Mouse (Mus musculus): Measurements from ENCODE around the gene Id3. TPM values are rescaled to one million over a fixed set of nuclear protein-coding genes. Genes with fewer than 3 reads are reported as not detected.

Id3 gene
- polyA plus RNA-seq, 1 experiment from 2014 or later, result 206 TPM

- Histone ChIP-seq H3K4me1 (replicated peaks; ENCODE audit: control insufficient read depth, insufficient read depth, low read length) (peaks cover 19% of the 10 kb centered on the region; the same call in 1 of the 2 replicates), H3K36me3 (replicated peaks; ENCODE audit: control insufficient read depth, insufficient read depth) (no peaks in the 10 kb centered on the region), H3K9ac (no peak overlapping the region), H3K27me3 (ENCODE audit: control insufficient read depth, insufficient read depth, low read length) (no peaks in the 10 kb centered on the region), H3K27ac (no peak overlapping the region), H3K4me2 (replicated peaks) (no peak overlapping the region), H3K4me3 (replicated peaks; ENCODE audit: low read length) (no peak overlapping the region), H3K9me3 (ENCODE audit: control insufficient read depth, low read length) (no peaks in the 10 kb centered on the region)
- DNase-seq (ENCODE audit: low spot score), result no peak
- WGBS, result 95% methylated on average over 7 of the region's 7 CpGs
- no peak for ATAC-seq (ENCODE audit: low FRiP score)
Observed at GRCm38 (mm10) chr4:136179456-136179855, 36.2 kb downstream of the Id3 start.

GRCm38 (mm10) chr4:136179998-136180397, 36.7 kb downstream of the Id3 start:
- DNase-seq (ENCODE audit: low spot score) (peak; percentile 76), ATAC-seq (ENCODE audit: low FRiP score) (peak; percentile 33; the same call in 1 of the 2 replicates)
- no peak overlapping the region for H3K27ac ChIP-seq
- no peaks in the 10 kb centered on the region for H3K27me3 ChIP-seq (ENCODE audit: control insufficient read depth, insufficient read depth, low read length)
- no peaks in the 10 kb centered on the region for H3K36me3 ChIP-seq (replicated peaks; ENCODE audit: control insufficient read depth, insufficient read depth)
- peak overlapping the region; percentile 56 for H3K4me2 ChIP-seq (replicated peaks)
- H3K4me1 ChIP-seq (replicated peaks; ENCODE audit: control insufficient read depth, insufficient read depth, low read length), result peaks cover 19% of the 10 kb centered on the region; the same call in 1 of the 2 replicates
- H3K9me3 ChIP-seq (ENCODE audit: control insufficient read depth, low read length), result no peaks in the 10 kb centered on the region
- peak overlapping the region; percentile 31 for H3K4me3 ChIP-seq (replicated peaks; ENCODE audit: low read length)
- peak overlapping the region; percentile 44 for H3K9ac ChIP-seq
- 2% methylated on average over 15 of the region's 15 CpGs for WGBS

GRCm38 (mm10) chr4:136180408-136181330, 37.4 kb downstream of the Id3 start:
- Histone ChIP-seq H3K4me2 (replicated peaks) (peak overlapping the region; percentile 56), H3K27me3 (ENCODE audit: control insufficient read depth, insufficient read depth, low read length) (no peaks in the 10 kb centered on the region), H3K4me3 (replicated peaks; ENCODE audit: low read length) (peak overlapping the region; percentile 31), H3K9ac (peak overlapping the region; percentile 44; the same call in 1 of the 2 replicates), H3K36me3 (replicated peaks; ENCODE audit: control insufficient read depth, insufficient read depth) (no peaks in the 10 kb centered on the region), H3K9me3 (ENCODE audit: control insufficient read depth, low read length) (no peaks in the 10 kb centered on the region), H3K4me1 (replicated peaks; ENCODE audit: control insufficient read depth, insufficient read depth, low read length) (peaks cover 19% of the 10 kb centered on the region; the same call in 1 of the 2 replicates), H3K27ac (no peak overlapping the region)
- DNase-seq (ENCODE audit: low spot score), result peak; percentile 65
- 24% methylated on average over 23 of the region's 23 CpGs for WGBS
- peak; percentile 71 for ATAC-seq (ENCODE audit: low FRiP score)

DNA sequence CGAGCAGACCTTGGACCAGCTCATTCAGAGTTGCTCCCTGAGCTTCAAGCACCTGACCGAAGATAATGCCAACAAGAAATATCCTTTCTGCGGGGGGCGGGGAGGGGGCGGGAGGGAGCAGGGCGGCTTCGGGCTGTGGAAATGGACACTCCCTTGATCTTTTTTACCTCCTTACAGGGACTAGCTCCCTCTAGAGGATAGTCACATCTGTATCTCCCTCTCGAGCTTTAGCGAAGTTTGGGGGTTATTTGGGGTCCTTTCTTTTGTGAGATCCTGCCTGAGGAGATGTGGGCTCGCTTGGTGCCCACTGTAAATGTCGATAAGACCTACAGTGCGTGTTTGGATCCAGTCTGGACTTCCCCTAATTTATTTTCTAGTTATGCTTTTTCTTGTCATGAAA, 38.1 kb downstream of the Id3 start:
- no peaks in the 10 kb centered on the region for H3K36me3 ChIP-seq (replicated peaks; ENCODE audit: control insufficient read depth, insufficient read depth)
- DNase-seq (ENCODE audit: low spot score), result no peak
- ATAC-seq (ENCODE audit: low FRiP score), result no peak
- no peak overlapping the region for H3K9ac ChIP-seq
- WGBS, result 41% methylated on average over 12 of the region's 12 CpGs
- H3K9me3 ChIP-seq (ENCODE audit: control insufficient read depth, low read length), result no peaks in the 10 kb centered on the region
- H3K4me2 ChIP-seq (replicated peaks), result no peak overlapping the region
- H3K27ac ChIP-seq, result no peak overlapping the region
- no peaks in the 10 kb centered on the region for H3K27me3 ChIP-seq (ENCODE audit: control insufficient read depth, insufficient read depth, low read length)
- H3K4me1 ChIP-seq (replicated peaks; ENCODE audit: control insufficient read depth, insufficient read depth, low read length), result peaks cover 19% of the 10 kb centered on the region; the same call in 1 of the 2 replicates
- no peak overlapping the region for H3K4me3 ChIP-seq (replicated peaks; ENCODE audit: low read length)

- no peak for ATAC-seq (ENCODE audit: low FRiP score)
Observed at GRCm38 (mm10) chr4:136185375-136185774, 42.1 kb downstream of the Id3 start.

DNA sequence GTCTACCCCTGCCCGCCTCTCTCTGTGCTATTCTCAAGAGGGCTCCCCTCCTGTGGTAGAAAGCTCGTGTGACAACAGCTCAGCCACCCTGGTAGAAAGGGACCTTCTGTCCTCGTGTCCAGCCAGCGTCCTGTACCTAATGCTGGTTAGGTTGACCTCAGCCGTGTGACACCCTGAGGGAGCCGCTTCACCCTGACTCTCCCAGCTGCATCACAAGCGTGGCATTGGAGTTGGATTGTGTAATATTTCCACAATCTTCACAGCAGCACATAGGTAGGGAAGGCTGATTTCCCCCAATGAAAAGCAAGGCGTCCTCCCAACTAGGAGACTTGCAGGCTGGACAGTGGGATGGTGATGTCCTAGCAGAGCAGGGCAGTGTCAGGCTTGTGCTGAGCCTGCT, 43.0 kb downstream of the Id3 start:
- WGBS, result 89% methylated on average over 8 of the region's 8 CpGs
- Histone ChIP-seq H3K36me3 (replicated peaks; ENCODE audit: control insufficient read depth, insufficient read depth) (no peaks in the 10 kb centered on the region), H3K27me3 (ENCODE audit: control insufficient read depth, insufficient read depth, low read length) (no peaks in the 10 kb centered on the region), H3K4me1 (replicated peaks; ENCODE audit: control insufficient read depth, insufficient read depth, low read length) (no peaks in the 10 kb centered on the region), H3K27ac (no peak overlapping the region), H3K4me3 (replicated peaks; ENCODE audit: low read length) (no peak overlapping the region), H3K4me2 (replicated peaks) (no peak overlapping the region), H3K9ac (no peak overlapping the region), H3K9me3 (ENCODE audit: control insufficient read depth, low read length) (no peaks in the 10 kb centered on the region)
- DNase-seq (ENCODE audit: low spot score), result no peak
- no peak for ATAC-seq (ENCODE audit: low FRiP score)

More at GRCm38 (mm10) chr4:136185375-136185774, 42.1 kb downstream of the Id3 start:
- H3K9me3 ChIP-seq (ENCODE audit: control insufficient read depth, low read length), result no peaks in the 10 kb centered on the region
- H3K4me3 ChIP-seq (replicated peaks; ENCODE audit: low read length), result no peak overlapping the region
- 0 out of 2 replicates have a peak, but pooled peaks cover 6% of the 10 kb centered on the region for H3K4me1 ChIP-seq (replicated peaks; ENCODE audit: control insufficient read depth, insufficient read depth, low read length)
- H3K36me3 ChIP-seq (replicated peaks; ENCODE audit: control insufficient read depth, insufficient read depth), result no peaks in the 10 kb centered on the region
- WGBS, result 88% methylated on average over 9 of the region's 9 CpGs
- H3K9ac ChIP-seq, result no peak overlapping the region
- no peak overlapping the region for H3K27ac ChIP-seq
- no peaks in the 10 kb centered on the region for H3K27me3 ChIP-seq (ENCODE audit: control insufficient read depth, insufficient read depth, low read length)
- DNase-seq (ENCODE audit: low spot score), result no peak
- no peak overlapping the region for H3K4me2 ChIP-seq (replicated peaks)

DNA sequence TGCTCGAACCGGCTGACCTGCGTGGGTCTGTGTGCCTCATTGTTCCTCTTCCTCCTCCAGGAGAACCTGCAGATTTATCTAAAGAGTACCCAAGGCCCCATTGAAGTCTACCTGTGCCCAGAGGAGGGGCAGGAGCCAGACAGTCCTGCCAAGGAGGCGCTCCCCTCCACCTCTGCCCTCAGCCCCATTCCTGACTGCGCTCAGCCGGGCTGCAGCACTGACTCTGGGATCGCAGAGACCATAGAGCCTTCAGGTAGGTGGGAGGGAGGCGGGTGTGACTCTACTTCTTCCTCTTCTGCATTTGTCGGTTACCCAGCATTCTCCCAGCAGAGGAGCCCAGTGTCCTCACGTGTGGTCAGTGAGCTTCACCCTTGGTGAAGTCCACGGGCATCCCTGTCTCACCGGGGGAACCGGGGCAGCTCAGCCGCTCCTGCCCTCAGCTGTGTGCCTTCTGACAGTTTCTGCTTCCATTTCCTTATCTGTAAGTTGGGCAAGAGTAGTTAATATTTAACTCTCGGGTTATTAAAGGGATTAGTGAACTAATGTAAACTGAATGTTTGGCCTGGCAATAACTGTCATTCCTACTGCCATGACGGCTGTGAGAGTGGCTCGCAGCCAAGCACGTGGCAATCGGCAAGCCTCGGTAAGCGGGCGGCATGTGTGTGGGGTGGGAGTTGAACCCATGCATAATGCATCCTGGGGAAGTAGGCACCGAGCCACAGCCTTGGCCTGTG, 43.6 kb downstream of the Id3 start:
- H3K9ac ChIP-seq, result no peak overlapping the region
- no peaks in the 10 kb centered on the region for H3K36me3 ChIP-seq (replicated peaks; ENCODE audit: control insufficient read depth, insufficient read depth)
- WGBS, result 89% methylated on average over 23 of the region's 23 CpGs
- no peaks in the 10 kb centered on the region for H3K9me3 ChIP-seq (ENCODE audit: control insufficient read depth, low read length)
- DNase-seq (ENCODE audit: low spot score), result no peak
- no peak for ATAC-seq (ENCODE audit: low FRiP score)
- H3K4me1 ChIP-seq (replicated peaks; ENCODE audit: control insufficient read depth, insufficient read depth, low read length), result no peaks in the 10 kb centered on the region
- no peak overlapping the region for H3K4me2 ChIP-seq (replicated peaks)
- no peak overlapping the region for H3K4me3 ChIP-seq (replicated peaks; ENCODE audit: low read length)
- no peak overlapping the region for H3K27ac ChIP-seq
- no peaks in the 10 kb centered on the region for H3K27me3 ChIP-seq (ENCODE audit: control insufficient read depth, insufficient read depth, low read length)

- Histone ChIP-seq H3K9me3 (ENCODE audit: control insufficient read depth, low read length) (no peaks in the 10 kb centered on the region), H3K4me1 (replicated peaks; ENCODE audit: control insufficient read depth, insufficient read depth, low read length) (no peaks in the 10 kb centered on the region), H3K36me3 (replicated peaks; ENCODE audit: control insufficient read depth, insufficient read depth) (no peaks in the 10 kb centered on the region), H3K4me3 (replicated peaks; ENCODE audit: low read length) (no peak overlapping the region), H3K27me3 (ENCODE audit: control insufficient read depth, insufficient read depth, low read length) (no peaks in the 10 kb centered on the region), H3K9ac (no peak overlapping the region), H3K27ac (no peak overlapping the region), H3K4me2 (replicated peaks) (no peak overlapping the region)
- DNase-seq (ENCODE audit: low spot score), result no peak
- WGBS, result 89% methylated on average over 6 of the region's 6 CpGs
- ATAC-seq (ENCODE audit: low FRiP score), result no peak
Observed at GRCm38 (mm10) chr4:136188973-136189737, 45.9 kb downstream of the Id3 start.

Measured in hindbrain, embryonic 14.5 days (tissue).